15 mouse cellular contexts compared by ENCODE assay signal in genomic region chr2:163303037-163303436, GRCm38 (mm10).
DNase-seq lines count a peak whose midpoint lies in the region; ATAC-seq and TF ChIP-seq lines count a peak whose summit lies in the region.
"Had no signal": no experiment of that assay in that cellular context is flagged by ENCODE, and none has a peak within 500 bp of the region (broad histone marks: within the 10 kb centered on the region; RNA-seq: fewer than 3 reads in every experiment).

No protein-coding gene starts in this region.

- H3K9me3 ChIP-seq in forebrain, embryonic 10.5 days, result no peaks in the 10 kb centered on the region
- no peaks in the 10 kb centered on the region for H3K9me3 ChIP-seq in forebrain, embryonic 11.5 days (ENCODE audit: control insufficient read depth, low read length)
- H3K9me3 ChIP-seq in midbrain, postnatal 0 days (ENCODE audit: low read length), result no peaks in the 10 kb centered on the region
- H3K9me3 ChIP-seq in midbrain, embryonic 16.5 days (replicated peaks; ENCODE audit: control insufficient read depth, low read length, poor library complexity, severe bottlenecking), result no peaks in the 10 kb centered on the region
- no peaks in the 10 kb centered on the region for H3K9me3 ChIP-seq in neural tube, embryonic 15.5 days (replicated peaks)
- H3K9me3 ChIP-seq: embryonic facial prominence, embryonic 12.5 days; heart, embryonic 12.5 days; limb, embryonic 15.5 days; stomach, embryonic 15.5 days had no signal

- peaks cover 28% of the 10 kb centered on the region for H3K4me1 ChIP-seq in forebrain, embryonic 10.5 days
- peaks cover 9% of the 10 kb centered on the region; the same call in 1 of the 2 replicates for H3K4me1 ChIP-seq in forebrain, embryonic 11.5 days (replicated peaks; ENCODE audit: control insufficient read depth, insufficient read depth, low read length)
- H3K4me1 ChIP-seq in midbrain, postnatal 0 days (ENCODE audit: insufficient read depth, low read length), result 0 out of 2 replicates have a peak, but pooled peaks cover 3% of the 10 kb centered on the region
- H3K4me1 ChIP-seq in midbrain, embryonic 16.5 days (ENCODE audit: control insufficient read depth, insufficient read depth, low read length), result peaks cover 33% of the 10 kb centered on the region
- peaks cover 43% of the 10 kb centered on the region for H3K4me1 ChIP-seq in neural tube, embryonic 15.5 days
- H3K4me1 ChIP-seq: heart, embryonic 12.5 days had no signal

- peaks cover 13% of the 10 kb centered on the region; the same call in 1 of the 2 replicates for H3K27me3 ChIP-seq in forebrain, embryonic 10.5 days (ENCODE audit: poor library complexity, severe bottlenecking)
- H3K27me3 ChIP-seq in forebrain, embryonic 11.5 days (ENCODE audit: control insufficient read depth, insufficient read depth, low read length), result no peaks in the 10 kb centered on the region
- H3K27me3 ChIP-seq in midbrain, postnatal 0 days (ENCODE audit: insufficient read depth, low read length), result no peaks in the 10 kb centered on the region
- H3K27me3 ChIP-seq in midbrain, embryonic 16.5 days (ENCODE audit: control insufficient read depth, insufficient read depth, low read depth, low read length), result no peaks in the 10 kb centered on the region
- peaks cover 39% of the 10 kb centered on the region for H3K27me3 ChIP-seq in neural tube, embryonic 15.5 days (replicated peaks)
- H3K27me3 ChIP-seq: embryonic facial prominence, embryonic 12.5 days; stomach, embryonic 15.5 days had no signal

- no peak for TF ChIP-seq CTCF in midbrain, postnatal 0 days (IDR thresholded peaks at IDR 0.05)

- H3K36me3 ChIP-seq in forebrain, embryonic 10.5 days (replicated peaks), result 0 out of 2 replicates have a peak, but pooled peaks cover under 1% of the 10 kb centered on the region
- H3K36me3 ChIP-seq in forebrain, embryonic 11.5 days (ENCODE audit: control insufficient read depth, insufficient read depth, low read length), result no peaks in the 10 kb centered on the region
- H3K36me3 ChIP-seq in midbrain, postnatal 0 days (ENCODE audit: insufficient read depth, low read length), result no peaks in the 10 kb centered on the region
- H3K36me3 ChIP-seq in midbrain, embryonic 16.5 days (ENCODE audit: control insufficient read depth, insufficient read depth, low read length), result no peaks in the 10 kb centered on the region
- no peaks in the 10 kb centered on the region for H3K36me3 ChIP-seq in neural tube, embryonic 15.5 days
- H3K36me3 ChIP-seq: embryonic facial prominence, embryonic 12.5 days; heart, embryonic 12.5 days; limb, embryonic 15.5 days; stomach, embryonic 15.5 days had no signal

- H3K27ac ChIP-seq in forebrain, embryonic 10.5 days, result 0 out of 2 replicates have a peak overlapping the region, but pooled peaks have one; percentile 15
- no peak overlapping the region for H3K27ac ChIP-seq in forebrain, embryonic 11.5 days (ENCODE audit: low read depth, low read length)
- no peak overlapping the region for H3K27ac ChIP-seq in midbrain, postnatal 0 days (ENCODE audit: low read depth, low read length)
- no peak overlapping the region for H3K27ac ChIP-seq in midbrain, embryonic 16.5 days (ENCODE audit: low read length)
- no peak overlapping the region for H3K27ac ChIP-seq in neural tube, embryonic 15.5 days (replicated peaks)
- H3K27ac ChIP-seq: embryonic facial prominence, embryonic 12.5 days; limb, embryonic 15.5 days; stomach, embryonic 15.5 days had no signal

- no peak overlapping the region for H3K9ac ChIP-seq in forebrain, embryonic 11.5 days (ENCODE audit: low read length)
- H3K9ac ChIP-seq in midbrain, postnatal 0 days (replicated peaks; ENCODE audit: low read length, poor library complexity, severe bottlenecking), result no peak overlapping the region
- H3K9ac ChIP-seq in midbrain, embryonic 16.5 days (ENCODE audit: low read depth, low read length), result no peak overlapping the region
- no peak overlapping the region for H3K9ac ChIP-seq in neural tube, embryonic 15.5 days (replicated peaks)
- H3K9ac ChIP-seq: embryonic facial prominence, embryonic 12.5 days; heart, embryonic 12.5 days; limb, embryonic 15.5 days; liver, postnatal 0 days; stomach, embryonic 15.5 days had no signal

- no peak overlapping the region for H3K4me2 ChIP-seq in forebrain, embryonic 11.5 days (ENCODE audit: low read depth, low read length, severe bottlenecking)
- H3K4me2 ChIP-seq in midbrain, postnatal 0 days (ENCODE audit: low read depth, low read length, poor library complexity, severe bottlenecking), result no peak overlapping the region
- no peak overlapping the region for H3K4me2 ChIP-seq in midbrain, embryonic 16.5 days (ENCODE audit: low read length)
- no peak overlapping the region for H3K4me2 ChIP-seq in neural tube, embryonic 15.5 days
- H3K4me2 ChIP-seq: embryonic facial prominence, embryonic 12.5 days; heart, embryonic 12.5 days; limb, embryonic 15.5 days; stomach, embryonic 15.5 days had no signal

- no peak for DNase-seq in forebrain, embryonic 10.5 days (ENCODE audit: extremely low spot score, low spot score)
- DNase-seq in forebrain, embryonic 11.5 days (ENCODE audit: low spot score), result no peak
- DNase-seq in midbrain, postnatal 0 days (ENCODE audit: low spot score), result peak; percentile 47
- peak; percentile 70 to 74 for DNase-seq in cerebellum, postnatal 14 days
- DNase-seq in urinary bladder, postnatal 4 days (ENCODE audit: low spot score in 2 of 2), result no peak
- DNase-seq in embryo, embryonic 11 days, result no peak
- DNase-seq: kidney, adult 9 months; liver, postnatal 0 days; thymus, postnatal 25 days had no signal

- no peak for ATAC-seq in forebrain, embryonic 11.5 days (replicated peaks; ENCODE audit: low FRiP score)
- no peak for ATAC-seq in midbrain, postnatal 0 days (ENCODE audit: low FRiP score)
- ATAC-seq in midbrain, embryonic 16.5 days, result no peak
- ATAC-seq in neural tube, embryonic 15.5 days (ENCODE audit: low FRiP score), result no peak
- ATAC-seq: liver, postnatal 0 days had no signal

- H3K4me3 ChIP-seq in forebrain, embryonic 10.5 days, result no peak overlapping the region
- no peak overlapping the region for H3K4me3 ChIP-seq in forebrain, embryonic 11.5 days (ENCODE audit: low read depth, low read length)
- no peak overlapping the region for H3K4me3 ChIP-seq in midbrain, postnatal 0 days (ENCODE audit: low read depth, low read length)
- no peak overlapping the region for H3K4me3 ChIP-seq in midbrain, embryonic 16.5 days (ENCODE audit: low read depth, low read length)
- no peak overlapping the region for H3K4me3 ChIP-seq in neural tube, embryonic 15.5 days (replicated peaks)
- H3K4me3 ChIP-seq: embryonic facial prominence, embryonic 12.5 days; heart, embryonic 12.5 days; limb, embryonic 15.5 days; stomach, embryonic 15.5 days had no signal

- WGBS in forebrain, embryonic 10.5 days, result 76% methylated on average over 9 of the region's 9 CpGs
- 73% methylated on average over 9 of the region's 9 CpGs for WGBS in forebrain, embryonic 11.5 days
- 65% methylated on average over 9 of the region's 9 CpGs for WGBS in midbrain, postnatal 0 days
- whole genome bisulfite sequencing in midbrain, embryonic 16.5 days, result 42% methylated on average over 9 of the region's 9 CpGs
- 32% methylated on average over 9 of the region's 9 CpGs for WGBS in neural tube, embryonic 15.5 days

Comparison
In these comparisons a context has a peak if more than half of its experiments do, and no peak if none do; other contexts are left out.
1. DNase-seq: peak in midbrain, postnatal 0 days (single experiment) and cerebellum, postnatal 14 days (2 of 2); none in forebrain, embryonic 10.5 days (single experiment), forebrain, embryonic 11.5 days (single experiment), urinary bladder, postnatal 4 days (0 of 2) and embryo, embryonic 11 days (single experiment).